Mouse (Mus musculus): ENCODE measurements around the gene Fam8a1.

The Fam8a1 gene

GRCm38 (mm10) chr13:46669048-46669619 lies at the start of gene Fam8a1:
TSS of gene Fam8a1 (plus strand) at chr13:46669522.
- peak; percentile 94 for DNase-seq

GRCm38 (mm10) chr13:46619633-46620032 lies 49.7 kb upstream of the Fam8a1 start:
- DNase-seq, result peak; percentile 27

GRCm38 (mm10) chr13:46620964-46621757 lies 48.2 kb upstream of the Fam8a1 start:
- DNase-seq, result no peak

GRCm38 (mm10) chr13:46626608-46627007 lies 42.7 kb upstream of the Fam8a1 start:
- DNase-seq, result no peak

- DNase-seq, result peak; percentile 68
These were observed 41.5 kb upstream of the Fam8a1 start for GRCm38 (mm10) chr13:46627841-46628240.

- DNase-seq, result no peak
These were observed 39.9 kb upstream of the Fam8a1 start for GRCm38 (mm10) chr13:46629391-46629790.

GRCm38 (mm10) chr13:46632796-46633195 lies 36.5 kb upstream of the Fam8a1 start:
- no peak for DNase-seq

GRCm38 (mm10) chr13:46633320-46634132 lies 35.8 kb upstream of the Fam8a1 start:
- no peak for DNase-seq

GRCm38 (mm10) chr13:46634133-46634488 lies 35.2 kb upstream of the Fam8a1 start:
- no peak for DNase-seq

- DNase-seq, result no peak
These were observed 28.5 kb upstream of the Fam8a1 start for GRCm38 (mm10) chr13:46640608-46641468.

GRCm38 (mm10) chr13:46642318-46642717 lies 27.0 kb upstream of the Fam8a1 start:
- DNase-seq, result no peak

GRCm38 (mm10) chr13:46644175-46644574 lies 25.1 kb upstream of the Fam8a1 start:
- DNase-seq, result no peak

- no peak for DNase-seq
These were observed 23.8 kb upstream of the Fam8a1 start for GRCm38 (mm10) chr13:46645476-46645875.

GRCm38 (mm10) chr13:46651853-46652252 lies 17.5 kb upstream of the Fam8a1 start:
- DNase-seq, result no peak

- no peak for DNase-seq
These were observed 16.7 kb upstream of the Fam8a1 start for GRCm38 (mm10) chr13:46652671-46653070.

- DNase-seq, result no peak
These were observed 15.7 kb upstream of the Fam8a1 start for GRCm38 (mm10) chr13:46653671-46654070.

- DNase-seq, result no peak
These were observed 14.8 kb upstream of the Fam8a1 start for GRCm38 (mm10) chr13:46654566-46654965.

- DNase-seq, result no peak
These were observed 10.1 kb upstream of the Fam8a1 start for GRCm38 (mm10) chr13:46659211-46659610.

GRCm38 (mm10) chr13:46663461-46663964 lies 5.8 kb upstream of the Fam8a1 start:
- peak; percentile 27 for DNase-seq

GRCm38 (mm10) chr13:46669620-46670271 lies 424 bp downstream of the Fam8a1 start:
- DNase-seq, result peak; percentile 50

- DNase-seq, result no peak
These were observed 1.2 kb downstream of the Fam8a1 start for GRCm38 (mm10) chr13:46670514-46670913.

- DNase-seq, result no peak
These were observed 5.3 kb downstream of the Fam8a1 start for GRCm38 (mm10) chr13:46674601-46675000.

Measured in kidney, postnatal 10 days (tissue).